Mouse (Mus musculus): ENCODE data around the gene Fam129b. TPM values are rescaled to one million over a fixed set of nuclear protein-coding genes. Genes with fewer than 3 reads are reported as not detected.
A peak's percentile ranks its signal among the peaks of the same experiment; 100 is the strongest.

Fam129b gene
- polyA plus RNA-seq, 1 experiment from 2014 or later, result 31.7 TPM

GRCm38 (mm10) chr2:32922564-32922963, 46.6 kb downstream of the Fam129b start:
- H3K9me3 ChIP-seq (ENCODE audit: control insufficient read depth, low read length), result no peaks in the 10 kb centered on the region
- H3K27ac ChIP-seq (ENCODE audit: low read depth, low read length), result no peak overlapping the region
- H3K4me1 ChIP-seq (ENCODE audit: control insufficient read depth, insufficient read depth, low read depth, low read length), result no peaks in the 10 kb centered on the region
- H3K36me3 ChIP-seq (ENCODE audit: control insufficient read depth, insufficient read depth, low read length), result peaks cover 42% of the 10 kb centered on the region
- ATAC-seq, result no peak
- no peaks in the 10 kb centered on the region for H3K27me3 ChIP-seq (replicated peaks; ENCODE audit: control insufficient read depth, insufficient read depth, low read length)
- 87% methylated on average over 13 of the region's 13 CpGs for WGBS
- H3K9ac ChIP-seq (ENCODE audit: low read depth, low read length), result no peak overlapping the region
- no peak overlapping the region for H3K4me3 ChIP-seq (ENCODE audit: low read length)
- no peak overlapping the region for H3K4me2 ChIP-seq (ENCODE audit: low read length)

GRCm38 (mm10) chr2:32923551-32924250, 47.8 kb downstream of the Fam129b start:
- peaks cover 42% of the 10 kb centered on the region for H3K36me3 ChIP-seq (ENCODE audit: control insufficient read depth, insufficient read depth, low read length)
- 0 out of 2 replicates have a peak, but pooled peaks have one; percentile 18 for ATAC-seq
- H3K27ac ChIP-seq (ENCODE audit: low read depth, low read length), result no peak overlapping the region
- 95% methylated on average over 24 of the region's 24 CpGs for WGBS
- H3K4me1 ChIP-seq (ENCODE audit: control insufficient read depth, insufficient read depth, low read depth, low read length), result no peaks in the 10 kb centered on the region
- no peak overlapping the region for H3K4me2 ChIP-seq (ENCODE audit: low read length)
- no peaks in the 10 kb centered on the region for H3K9me3 ChIP-seq (ENCODE audit: control insufficient read depth, low read length)
- H3K27me3 ChIP-seq (replicated peaks; ENCODE audit: control insufficient read depth, insufficient read depth, low read length), result no peaks in the 10 kb centered on the region
- H3K9ac ChIP-seq (ENCODE audit: low read depth, low read length), result no peak overlapping the region
- no peak overlapping the region for H3K4me3 ChIP-seq (ENCODE audit: low read length)

- no peaks in the 10 kb centered on the region for H3K4me1 ChIP-seq (ENCODE audit: control insufficient read depth, insufficient read depth, low read depth, low read length)
- no peak overlapping the region for H3K4me2 ChIP-seq (ENCODE audit: low read length)
- no peaks in the 10 kb centered on the region for H3K9me3 ChIP-seq (ENCODE audit: control insufficient read depth, low read length)
- H3K9ac ChIP-seq (ENCODE audit: low read depth, low read length), result no peak overlapping the region
- no peak for ATAC-seq
- no peak overlapping the region for H3K4me3 ChIP-seq (ENCODE audit: low read length)
- 68% methylated on average over 10 of the region's 10 CpGs for WGBS
- peaks cover 42% of the 10 kb centered on the region for H3K36me3 ChIP-seq (ENCODE audit: control insufficient read depth, insufficient read depth, low read length)
- H3K27me3 ChIP-seq (replicated peaks; ENCODE audit: control insufficient read depth, insufficient read depth, low read length), result no peaks in the 10 kb centered on the region
- H3K27ac ChIP-seq (ENCODE audit: low read depth, low read length), result no peak overlapping the region
These were observed 48.5 kb downstream of the Fam129b start for GRCm38 (mm10) chr2:32924306-32924844.

- no peak overlapping the region for H3K4me3 ChIP-seq (ENCODE audit: low read length)
These were observed 50.6 kb downstream of the Fam129b start for GRCm38 (mm10) chr2:32926330-32927075.

GRCm38 (mm10) chr2:32927624-32928234, 51.8 kb downstream of the Fam129b start:
- no peak overlapping the region for H3K9ac ChIP-seq (ENCODE audit: low read depth, low read length)
- no peak overlapping the region for H3K27ac ChIP-seq (ENCODE audit: low read depth, low read length)
- no peak; the same call in 1 of the 2 replicates for ATAC-seq
- WGBS, result 72% methylated on average over 15 of the region's 15 CpGs
- no peaks in the 10 kb centered on the region for H3K9me3 ChIP-seq (ENCODE audit: control insufficient read depth, low read length)
- H3K36me3 ChIP-seq (ENCODE audit: control insufficient read depth, insufficient read depth, low read length), result peaks cover 20% of the 10 kb centered on the region
- no peak overlapping the region for H3K4me2 ChIP-seq (ENCODE audit: low read length)
- H3K4me1 ChIP-seq (ENCODE audit: control insufficient read depth, insufficient read depth, low read depth, low read length), result no peaks in the 10 kb centered on the region
- no peak overlapping the region for H3K4me3 ChIP-seq (ENCODE audit: low read length)
- no peaks in the 10 kb centered on the region for H3K27me3 ChIP-seq (replicated peaks; ENCODE audit: control insufficient read depth, insufficient read depth, low read length)

More at GRCm38 (mm10) chr2:32926330-32927075, 50.6 kb downstream of the Fam129b start:
- no peaks in the 10 kb centered on the region for H3K4me1 ChIP-seq (ENCODE audit: control insufficient read depth, insufficient read depth, low read depth, low read length)
- no peak overlapping the region for H3K4me2 ChIP-seq (ENCODE audit: low read length)
- H3K9ac ChIP-seq (ENCODE audit: low read depth, low read length), result no peak overlapping the region
- ATAC-seq, result no peak
- no peaks in the 10 kb centered on the region for H3K27me3 ChIP-seq (replicated peaks; ENCODE audit: control insufficient read depth, insufficient read depth, low read length)
- no peak overlapping the region; the same call in 1 of the 2 replicates for H3K27ac ChIP-seq (ENCODE audit: low read depth, low read length)
- H3K9me3 ChIP-seq (ENCODE audit: control insufficient read depth, low read length), result no peaks in the 10 kb centered on the region
- 90% methylated on average over 12 of the region's 12 CpGs for WGBS
- H3K36me3 ChIP-seq (ENCODE audit: control insufficient read depth, insufficient read depth, low read length), result peaks cover 29% of the 10 kb centered on the region

GRCm38 (mm10) chr2:32928235-32928946, 52.5 kb downstream of the Fam129b start:
- ATAC-seq, result peak; percentile 45
- no peaks in the 10 kb centered on the region for H3K9me3 ChIP-seq (ENCODE audit: control insufficient read depth, low read length)
- no peak overlapping the region for H3K9ac ChIP-seq (ENCODE audit: low read depth, low read length)
- no peak overlapping the region for H3K4me2 ChIP-seq (ENCODE audit: low read length)
- no peaks in the 10 kb centered on the region for H3K27me3 ChIP-seq (replicated peaks; ENCODE audit: control insufficient read depth, insufficient read depth, low read length)
- no peak overlapping the region for H3K27ac ChIP-seq (ENCODE audit: low read depth, low read length)
- WGBS, result 31% methylated on average over 10 of the region's 10 CpGs
- H3K4me1 ChIP-seq (ENCODE audit: control insufficient read depth, insufficient read depth, low read depth, low read length), result no peaks in the 10 kb centered on the region
- peaks cover 22% of the 10 kb centered on the region for H3K36me3 ChIP-seq (ENCODE audit: control insufficient read depth, insufficient read depth, low read length)
- H3K4me3 ChIP-seq (ENCODE audit: low read length), result no peak overlapping the region

- Histone ChIP-seq H3K27me3 (replicated peaks; ENCODE audit: control insufficient read depth, insufficient read depth, low read length) (no peaks in the 10 kb centered on the region), H3K4me3 (ENCODE audit: low read length) (no peak overlapping the region), H3K27ac (ENCODE audit: low read depth, low read length) (no peak overlapping the region), H3K9me3 (ENCODE audit: control insufficient read depth, low read length) (no peaks in the 10 kb centered on the region), H3K36me3 (ENCODE audit: control insufficient read depth, insufficient read depth, low read length) (peaks cover 15% of the 10 kb centered on the region), H3K9ac (ENCODE audit: low read depth, low read length) (no peak overlapping the region), H3K4me2 (ENCODE audit: low read length) (no peak overlapping the region), H3K4me1 (ENCODE audit: control insufficient read depth, insufficient read depth, low read depth, low read length) (no peaks in the 10 kb centered on the region)
- ATAC-seq, result no peak
- 87% methylated on average over 19 of the region's 19 CpGs for WGBS
These were observed 53.3 kb downstream of the Fam129b start for GRCm38 (mm10) chr2:32928947-32929829.

GRCm38 (mm10) chr2:32931730-32932129, 55.8 kb downstream of the Fam129b start:
- Histone ChIP-seq H3K27ac (ENCODE audit: low read depth, low read length) (no peak overlapping the region), H3K36me3 (ENCODE audit: control insufficient read depth, insufficient read depth, low read length) (peaks cover 17% of the 10 kb centered on the region), H3K4me3 (ENCODE audit: low read length) (no peak overlapping the region), H3K9ac (ENCODE audit: low read depth, low read length) (no peak overlapping the region), H3K9me3 (ENCODE audit: control insufficient read depth, low read length) (no peaks in the 10 kb centered on the region), H3K27me3 (replicated peaks; ENCODE audit: control insufficient read depth, insufficient read depth, low read length) (no peaks in the 10 kb centered on the region), H3K4me1 (ENCODE audit: control insufficient read depth, insufficient read depth, low read depth, low read length) (no peaks in the 10 kb centered on the region), H3K4me2 (ENCODE audit: low read length) (no peak overlapping the region)
- no peak for ATAC-seq
- 78% methylated on average over 7 of the region's 7 CpGs for WGBS

Measured in hindbrain, embryonic 16.5 days (tissue).